Mouse (Mus musculus) stomach, embryonic 15.5 days (tissue): ENCODE data around the gene Gdf11. TPM values are rescaled to one million over a fixed set of nuclear protein-coding genes. Genes with fewer than 3 reads are reported as not detected.

Experiments
- ATAC-seq: fragments of 200-750 bp; cut with Nextera tagmentation; 2 replicates; pipeline ENCODE4 v1.8.0; 2017; ENCODE audit warnings: low read depth, moderate number of reproducible peaks, moderate TSS enrichment; ENCODE audit not compliant: insufficient read depth, low FRiP score
- H3K27ac ChIP-seq: fragments of 300-500 bp; sonication (generic); 2 replicates; pipeline ENCODE4 v1.5.1; 2015; ENCODE audit warnings: mild to moderate bottlenecking, inconsistent platforms
- H3K27me3 ChIP-seq: fragments of 300-500 bp; sonication (generic); replicated peaks from 2 replicates; pipeline ENCODE4 v1.6.1; 2015; ENCODE audit warnings: inconsistent platforms
- H3K36me3 ChIP-seq: fragments of 300-500 bp; sonication (generic); 2 replicates; pipeline ENCODE4 v1.6.1; 2015; ENCODE audit warnings: inconsistent platforms
- H3K4me1 ChIP-seq: fragments of 300-500 bp; sonication (generic); 2 replicates; pipeline ENCODE4 v1.6.1; 2015; ENCODE audit warnings: inconsistent platforms
- H3K4me2 ChIP-seq: fragments of 300-500 bp; sonication (generic); 2 replicates; pipeline ENCODE4 v1.6.1; 2015; ENCODE audit warnings: mild to moderate bottlenecking, inconsistent platforms
- H3K4me3 ChIP-seq: fragments of 300-500 bp; sonication (generic); replicated peaks from 2 replicates; pipeline ENCODE4 v1.5.1; 2015; ENCODE audit warnings: inconsistent platforms
- H3K9ac ChIP-seq: fragments of 300-500 bp; sonication (generic); 2 replicates; pipeline ENCODE4 v1.6.1; 2015; ENCODE audit warnings: inconsistent platforms
- H3K9me3 ChIP-seq: fragments of 300-500 bp; sonication (generic); 2 replicates; pipeline ENCODE4 v1.6.1; 2016; ENCODE audit warnings: inconsistent platforms
- WGBS: fragments of 180-500 bp; shearing (Covaris S2); methylation state at CpG from one replicate; pipeline ENCODE4 v1.1.7; 2015; 5-methylcytosine and 5-hydroxymethylcytosine counted together
- polyA plus RNA-seq: library from polyadenylated mRNA; unstranded; fragments of >200 nt; fragmentation: Nextera tagmentation; extraction: Ambion mirVana; gene quantifications from 2 replicates; pipeline ENCODE4 v1.2.1, GENCODE M21; 2015

Gene Gdf11
- polyA plus RNA-seq, 1 experiment from 2014 or later: 4.7 TPM

DNA sequence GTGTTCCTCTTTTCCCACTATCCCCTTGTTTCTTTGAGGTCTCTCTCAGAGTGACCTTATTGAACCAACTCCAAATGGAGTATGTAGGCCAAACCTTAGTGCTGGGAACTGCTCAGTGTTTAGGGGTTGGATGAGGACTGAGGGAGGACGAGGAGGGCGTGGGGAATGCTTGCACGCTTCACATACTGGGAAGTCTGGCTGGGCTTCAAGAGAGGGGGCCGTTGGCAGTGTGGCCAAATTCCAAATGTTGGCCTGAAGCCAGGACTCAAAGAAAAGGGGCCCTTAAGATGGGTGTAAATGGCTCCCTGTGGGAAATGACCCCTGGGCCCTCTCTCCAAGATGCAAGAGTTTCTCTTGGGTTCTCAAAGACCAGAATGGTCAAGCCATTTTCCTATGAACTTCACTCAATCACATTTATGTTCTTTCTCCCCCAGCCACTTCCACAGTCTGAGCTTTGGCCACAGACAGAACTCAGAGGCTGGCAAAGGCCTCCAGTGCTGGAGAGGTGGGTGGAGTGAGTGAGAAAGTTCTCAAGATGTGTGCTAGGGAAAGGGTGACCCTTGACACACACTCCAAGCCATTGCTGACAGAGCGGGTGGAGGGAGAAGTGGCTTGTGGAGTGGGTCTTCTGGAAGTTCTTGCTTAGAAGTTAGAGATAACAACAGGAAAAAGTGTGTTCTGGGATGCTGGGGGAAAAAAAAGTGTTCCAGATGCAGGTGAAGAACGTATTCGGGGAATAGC lies 38.3 kb upstream of the Gdf11 start:
- no peaks in the 10 kb centered on the region for H3K9me3 ChIP-seq
- no peak overlapping the region for H3K4me2 ChIP-seq
- no peak overlapping the region for H3K27ac ChIP-seq
- ATAC-seq: no peak
- H3K9ac ChIP-seq: no peak overlapping the region
- 0 out of 2 replicates have a peak, but pooled peaks cover 5% of the 10 kb centered on the region for H3K4me1 ChIP-seq
- H3K36me3 ChIP-seq: no peaks in the 10 kb centered on the region
- H3K27me3 ChIP-seq: peaks cover 37% of the 10 kb centered on the region
- WGBS: 66% methylated on average over 7 of the region's 7 CpGs
- no peak overlapping the region for H3K4me3 ChIP-seq

DNA sequence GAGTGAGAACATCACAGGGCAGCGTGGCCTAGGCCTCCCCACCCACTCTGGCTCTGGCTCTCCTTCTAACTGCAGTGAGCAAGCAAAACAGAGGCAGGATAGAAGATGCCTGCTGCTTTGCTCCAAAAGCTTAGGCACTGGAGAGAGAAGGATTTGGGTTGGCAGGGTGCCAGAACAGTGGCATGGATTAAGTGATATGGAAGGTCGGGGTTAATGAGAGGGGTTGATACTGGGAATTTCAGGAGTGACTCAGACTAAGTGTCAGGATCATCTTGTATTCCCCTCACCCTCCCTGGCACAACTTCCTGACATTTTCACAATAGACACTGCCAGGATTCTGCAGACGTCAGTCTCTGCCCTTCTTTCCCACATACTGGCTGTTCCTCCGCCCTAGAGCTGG lies 36.8 kb upstream of the Gdf11 start:
- Histone ChIP-seq H3K9ac (no peak overlapping the region), H3K27me3 (peaks cover 23% of the 10 kb centered on the region), H3K27ac (no peak overlapping the region), H3K4me2 (no peak overlapping the region), H3K9me3 (no peaks in the 10 kb centered on the region), H3K4me3 (no peak overlapping the region), H3K4me1 (peaks cover 10% of the 10 kb centered on the region; the same call in 1 of the 2 replicates), H3K36me3 (no peaks in the 10 kb centered on the region)
- 44% methylated on average over 4 of the region's 4 CpGs for WGBS
- no peak for ATAC-seq

DNA sequence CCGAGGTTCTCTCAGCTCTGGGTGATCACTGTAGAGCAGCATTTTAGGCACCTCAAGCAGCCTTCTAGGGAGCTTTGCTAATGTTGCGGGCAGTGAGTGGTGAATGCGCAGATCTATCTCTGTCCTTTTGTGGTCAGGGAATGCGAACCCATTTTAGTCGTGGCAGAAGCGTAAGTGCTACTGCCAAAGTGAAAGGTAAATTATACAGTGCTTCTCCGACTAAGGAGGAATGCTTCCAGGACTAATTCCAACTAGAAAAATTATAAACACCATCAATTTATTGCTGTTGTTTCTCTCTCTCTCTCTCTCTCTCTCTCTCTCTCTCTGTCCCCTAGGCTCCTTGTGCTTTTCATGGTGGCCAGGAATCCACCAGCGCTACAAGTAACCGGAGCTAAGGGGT lies 32.4 kb upstream of the Gdf11 start, which contains the start of gene Bloc1s1:
Gene Bloc1s1 (minus strand): TSS at position 101 of the 400 bp plus-strand sequence.
- no peak for ATAC-seq
- Histone ChIP-seq H3K9ac (peak within 1 kb of the TSS; percentile 82), H3K4me1 (peaks cover 47% of the 10 kb centered on the region), H3K4me3 (peak within 1 kb of the TSS; percentile 93), H3K4me2 (peak within 1 kb of the TSS; percentile 89), H3K27me3 (no peaks in the 10 kb centered on the region), H3K36me3 (no peaks in the 10 kb centered on the region), H3K9me3 (no peaks in the 10 kb centered on the region), H3K27ac (peak within 1 kb of the TSS; percentile 98)
- WGBS: 51% methylated on average over 9 of the region's 9 CpGs

DNA sequence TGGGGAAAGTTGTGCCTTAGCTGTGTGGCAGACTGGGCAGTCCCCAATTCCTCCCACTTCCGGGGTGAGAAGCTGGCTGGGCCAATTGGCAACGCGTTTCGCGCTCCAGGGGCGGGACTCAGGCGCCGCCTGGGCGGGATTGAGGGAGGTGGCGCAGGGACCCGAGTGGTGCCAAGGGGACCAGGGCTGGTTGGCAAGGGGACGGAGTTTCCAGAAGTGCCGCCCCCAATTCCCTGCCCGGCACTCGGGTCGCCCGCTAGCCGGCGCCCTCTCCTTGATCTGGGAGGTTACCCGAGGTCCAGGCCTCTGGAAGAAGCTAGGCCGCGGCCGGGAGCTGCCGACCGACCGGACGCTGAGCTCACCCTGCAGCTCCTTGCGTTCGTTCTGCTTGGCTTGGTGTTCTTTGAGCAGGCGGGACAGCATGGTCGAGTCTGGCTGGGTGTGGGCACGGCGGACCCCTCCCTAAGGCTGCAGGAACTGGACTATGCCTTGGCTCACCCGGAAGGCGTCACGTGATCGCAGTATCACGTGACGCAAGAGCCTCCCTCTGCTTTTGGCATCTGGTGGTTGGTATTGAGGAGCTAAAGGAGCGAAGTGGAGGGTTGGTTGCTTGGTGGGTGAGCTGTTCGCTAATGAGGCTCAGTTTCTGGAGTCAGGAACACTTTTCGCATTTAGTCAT lies 31.6 kb upstream of the Gdf11 start:
- peak overlapping the region; percentile 82 for H3K9ac ChIP-seq
- H3K36me3 ChIP-seq: no peaks in the 10 kb centered on the region
- H3K27me3 ChIP-seq: no peaks in the 10 kb centered on the region
- WGBS: under 1% methylated on average over 42 of the region's 42 CpGs
- peak overlapping the region; percentile 98 for H3K27ac ChIP-seq
- peaks cover 53% of the 10 kb centered on the region for H3K4me1 ChIP-seq
- no peaks in the 10 kb centered on the region for H3K9me3 ChIP-seq
- peak overlapping the region; percentile 89 for H3K4me2 ChIP-seq
- H3K4me3 ChIP-seq: peak overlapping the region; percentile 93
- ATAC-seq: peak; percentile 96

DNA sequence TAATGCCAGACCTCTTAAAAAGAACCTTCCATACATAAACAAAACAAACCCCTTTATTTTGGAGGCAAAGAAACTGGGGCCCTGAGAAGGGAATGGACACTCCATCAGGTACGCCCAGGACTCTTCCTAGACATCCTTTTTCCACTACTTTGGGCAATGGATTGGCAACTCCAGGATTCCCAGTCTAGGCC lies 31.2 kb upstream of the Gdf11 start, which contains the start of gene Rdh5:
Gene Rdh5 (minus strand): TSS at position 67 of the 191 bp plus-strand sequence.
- Histone ChIP-seq H3K4me2 (peak within 1 kb of the TSS; percentile 89), H3K27ac (peak within 1 kb of the TSS; percentile 98), H3K9me3 (no peaks in the 10 kb centered on the region), H3K36me3 (peaks cover 2% of the 10 kb centered on the region), H3K4me1 (peaks cover 55% of the 10 kb centered on the region), H3K4me3 (peak within 1 kb of the TSS; percentile 93), H3K27me3 (no peaks in the 10 kb centered on the region), H3K9ac (peak within 1 kb of the TSS; percentile 82)
- no peak for ATAC-seq
- 19% methylated on average over 1 of the region's 1 CpGs for WGBS

DNA sequence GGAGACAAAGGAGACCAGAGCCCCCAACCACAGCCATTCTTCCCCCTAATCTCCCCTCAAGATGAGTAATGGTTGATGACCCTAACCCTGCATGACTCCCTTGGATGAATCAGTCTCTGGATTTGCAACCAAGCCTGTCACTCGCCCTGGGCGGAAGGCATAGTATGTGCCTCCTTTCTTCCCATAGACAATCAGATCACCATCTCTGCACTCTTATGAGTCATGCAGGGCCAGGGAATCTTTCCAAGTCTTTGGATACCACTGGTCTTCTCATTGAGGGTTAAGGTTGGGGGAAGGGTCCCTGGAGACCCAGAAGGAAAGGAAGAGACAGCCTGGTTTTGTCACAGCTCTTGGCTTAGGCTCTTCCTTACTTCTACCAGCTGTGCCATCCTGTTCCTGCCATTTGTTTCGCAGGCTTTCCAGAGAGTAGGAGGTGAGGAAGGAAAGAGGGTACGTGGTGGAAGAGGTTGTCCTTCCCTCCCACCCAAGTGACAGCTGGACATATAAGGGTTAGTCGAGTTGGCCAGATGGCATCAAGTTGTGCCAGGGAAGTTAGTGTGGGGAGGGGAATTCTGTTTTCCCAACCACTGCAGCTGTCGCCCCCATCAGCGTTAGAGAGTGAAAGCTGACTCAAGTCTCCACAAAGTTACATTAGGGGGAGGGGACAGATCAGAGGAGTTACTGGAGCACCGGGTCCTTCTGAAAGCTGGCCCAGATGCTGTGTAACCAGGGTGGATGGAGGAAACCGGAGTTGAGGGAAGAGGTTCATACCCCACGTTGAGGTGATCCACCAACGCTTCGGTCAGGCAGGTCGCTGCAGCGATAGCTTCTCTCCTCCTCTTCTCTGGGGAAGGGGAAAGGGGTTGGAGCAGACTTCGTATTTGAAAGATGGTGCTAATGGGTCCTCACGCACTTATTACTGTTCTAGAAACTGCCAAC lies 30.6 kb upstream of the Gdf11 start:
- Histone ChIP-seq H3K9ac (no peak overlapping the region), H3K9me3 (no peaks in the 10 kb centered on the region), H3K4me3 (peak overlapping the region; percentile 93), H3K36me3 (peaks cover 7% of the 10 kb centered on the region), H3K4me1 (peaks cover 55% of the 10 kb centered on the region), H3K27me3 (no peaks in the 10 kb centered on the region), H3K27ac (peak overlapping the region; percentile 98), H3K4me2 (peak overlapping the region; percentile 89)
- no peak for ATAC-seq
- 69% methylated on average over 16 of the region's 16 CpGs for WGBS

DNA sequence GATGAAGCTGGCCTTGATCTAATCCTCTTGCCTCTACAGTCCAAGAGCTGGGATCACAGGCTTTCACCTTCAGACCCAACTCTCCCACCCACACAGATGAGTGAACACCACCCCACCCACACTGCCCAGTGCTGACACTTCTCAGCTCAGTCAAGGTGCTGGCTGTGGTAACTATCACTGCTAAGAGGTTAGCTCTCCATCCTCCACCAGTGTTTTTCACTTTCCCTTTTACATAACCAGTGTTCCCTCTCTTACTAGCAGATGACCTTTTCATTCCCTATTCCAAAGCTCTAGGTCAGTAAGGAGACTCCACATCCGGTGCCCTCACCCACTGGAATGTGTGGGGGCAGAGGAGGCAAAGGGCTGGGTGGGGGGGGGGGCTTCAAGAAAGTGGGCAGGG lies 29.7 kb upstream of the Gdf11 start:
- H3K4me1 ChIP-seq: peaks cover 55% of the 10 kb centered on the region
- peak overlapping the region; percentile 52 for H3K27ac ChIP-seq
- 46% methylated on average over 1 of the region's 1 CpGs for WGBS
- H3K9me3 ChIP-seq: no peaks in the 10 kb centered on the region
- H3K36me3 ChIP-seq: peaks cover 9% of the 10 kb centered on the region
- ATAC-seq: no peak
- H3K9ac ChIP-seq: no peak overlapping the region
- H3K4me3 ChIP-seq: no peak overlapping the region
- no peaks in the 10 kb centered on the region for H3K27me3 ChIP-seq
- H3K4me2 ChIP-seq: no peak overlapping the region

DNA sequence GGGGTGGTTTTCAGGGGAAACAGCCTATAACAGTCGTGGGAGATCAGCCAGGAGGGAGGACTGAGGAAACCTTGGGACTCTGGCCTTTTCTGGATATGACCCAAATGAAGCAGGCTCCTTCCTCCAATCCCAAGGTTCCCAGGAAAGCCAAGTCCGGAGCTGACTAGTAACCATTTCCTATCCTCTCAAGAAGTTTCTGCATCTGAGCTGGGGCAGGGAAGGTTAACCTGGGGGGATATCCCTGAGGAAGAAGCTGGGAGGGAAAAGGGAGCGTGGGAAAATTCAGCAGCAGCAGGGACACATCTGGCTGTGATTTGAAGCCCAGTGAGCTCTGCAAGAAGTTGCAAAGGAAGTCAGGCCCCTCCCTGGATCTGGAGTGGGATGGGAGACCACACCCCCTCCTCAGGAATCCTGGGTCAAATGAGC lies 29.2 kb upstream of the Gdf11 start:
- Histone ChIP-seq H3K27me3 (no peaks in the 10 kb centered on the region), H3K9me3 (no peaks in the 10 kb centered on the region), H3K4me2 (no peak overlapping the region), H3K4me1 (peaks cover 55% of the 10 kb centered on the region), H3K27ac (peak overlapping the region; percentile 77), H3K9ac (no peak overlapping the region), H3K36me3 (peaks cover 11% of the 10 kb centered on the region), H3K4me3 (no peak overlapping the region)
- no peak for ATAC-seq
- 40% methylated on average over 3 of the region's 3 CpGs for WGBS

DNA sequence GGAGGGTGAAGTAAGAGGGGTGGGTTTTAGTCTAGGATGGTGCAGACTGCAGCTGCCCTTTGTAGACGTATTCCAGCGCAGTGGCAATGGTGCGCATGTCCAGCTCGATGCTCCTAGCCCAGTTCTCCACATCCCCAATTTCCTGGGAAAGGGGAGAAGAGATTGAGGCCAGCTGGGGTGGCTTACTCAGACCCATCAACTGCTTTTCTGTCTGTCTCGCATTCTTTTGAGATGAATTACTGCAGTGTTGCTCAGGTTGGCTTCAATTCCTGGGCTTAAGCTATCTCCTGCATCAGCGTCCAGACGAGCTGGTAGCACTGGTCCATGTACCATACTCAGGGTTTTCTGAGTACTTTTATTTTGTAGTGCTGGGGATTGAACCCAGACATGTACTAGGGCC lies 28.4 kb upstream of the Gdf11 start:
- ATAC-seq: no peak
- Histone ChIP-seq H3K36me3 (peaks cover 17% of the 10 kb centered on the region), H3K27me3 (no peaks in the 10 kb centered on the region), H3K4me2 (no peak overlapping the region), H3K27ac (peak overlapping the region; percentile 77; the same call in 1 of the 2 replicates), H3K4me3 (no peak overlapping the region), H3K9ac (no peak overlapping the region), H3K4me1 (peaks cover 55% of the 10 kb centered on the region), H3K9me3 (no peaks in the 10 kb centered on the region)
- 70% methylated on average over 7 of the region's 7 CpGs for WGBS

DNA sequence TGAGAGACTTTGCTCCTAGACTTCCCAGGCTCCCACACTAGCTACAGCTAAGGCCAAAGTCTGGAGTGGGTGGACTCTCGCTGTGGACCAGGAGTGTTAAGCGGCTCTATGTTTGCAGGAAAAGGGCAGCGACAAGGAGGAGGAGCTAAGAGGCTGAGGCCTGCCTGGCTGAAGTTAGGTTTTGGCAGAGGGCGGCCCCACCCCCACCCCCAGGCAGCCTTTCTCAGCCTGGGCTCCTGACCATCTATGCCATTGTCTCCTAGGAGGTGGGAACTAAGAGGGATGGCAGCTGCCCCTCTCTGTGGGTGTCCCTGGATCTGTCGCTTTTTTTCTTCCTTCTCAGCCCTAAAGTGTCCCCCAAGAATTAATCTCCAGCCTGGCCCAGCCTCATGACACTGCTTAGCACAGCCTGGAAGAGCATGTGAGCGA lies 27.7 kb upstream of the Gdf11 start:
- no peaks in the 10 kb centered on the region for H3K9me3 ChIP-seq
- WGBS: 24% methylated on average over 6 of the region's 6 CpGs
- ATAC-seq: peak; percentile 24; the same call in 1 of the 2 replicates
- H3K4me2 ChIP-seq: 0 out of 2 replicates have a peak overlapping the region, but pooled peaks have one; percentile 0
- H3K9ac ChIP-seq: no peak overlapping the region
- peaks cover 53% of the 10 kb centered on the region for H3K4me1 ChIP-seq
- H3K36me3 ChIP-seq: peaks cover 24% of the 10 kb centered on the region
- H3K27ac ChIP-seq: peak overlapping the region; percentile 77
- no peaks in the 10 kb centered on the region for H3K27me3 ChIP-seq
- H3K4me3 ChIP-seq: no peak overlapping the region

DNA sequence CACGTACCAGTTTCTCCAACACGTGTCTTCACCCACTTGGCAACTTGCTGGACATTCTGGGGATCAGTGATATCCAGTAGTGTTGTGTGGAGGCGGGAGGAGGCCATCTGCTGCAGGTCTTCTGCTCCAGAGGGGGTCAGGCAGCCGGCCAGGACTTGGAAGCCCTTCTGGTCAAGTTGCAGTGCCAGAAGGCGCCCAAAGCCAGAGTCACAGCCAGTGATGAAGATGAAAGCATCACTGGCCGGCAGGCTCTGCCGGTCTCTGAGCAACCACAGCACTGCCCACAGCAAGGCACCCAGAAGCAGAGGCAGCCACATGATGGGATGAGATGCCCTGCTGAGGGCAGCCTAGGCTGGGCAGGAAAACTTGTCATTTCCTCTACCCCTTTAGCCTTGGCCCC lies 26.7 kb upstream of the Gdf11 start:
- peaks cover 49% of the 10 kb centered on the region for H3K4me1 ChIP-seq
- peaks cover 33% of the 10 kb centered on the region for H3K36me3 ChIP-seq
- no peak for ATAC-seq
- H3K27ac ChIP-seq: no peak overlapping the region
- H3K4me2 ChIP-seq: no peak overlapping the region
- no peaks in the 10 kb centered on the region for H3K9me3 ChIP-seq
- no peaks in the 10 kb centered on the region for H3K27me3 ChIP-seq
- no peak overlapping the region for H3K4me3 ChIP-seq
- no peak overlapping the region for H3K9ac ChIP-seq
- 75% methylated on average over 7 of the region's 7 CpGs for WGBS
